Mouse (Mus musculus) lung, embryonic 14.5 days (tissue): Measurements from ENCODE around the gene Cog7. TPM values are rescaled to one million over a fixed set of nuclear protein-coding genes. Genes with fewer than 3 reads are reported as not detected.
A peak's percentile ranks its signal among the peaks of the same experiment; 100 is the strongest.

ENCODE experiments used
- ATAC-seq: fragments of 200-750 bp; cut with Nextera tagmentation; 2 replicates; pipeline ENCODE4 v1.8.0; 2017; ENCODE audit warnings: mild to moderate bottlenecking, moderate TSS enrichment, moderate library complexity; ENCODE audit not compliant: insufficient read depth
- DNase-seq: peaks from one replicate; pipeline ENCODE4 v3.0.0-alpha.2; 2015
- H3K27ac ChIP-seq: fragments of 300-500 bp; sonication (generic); 2 replicates; pipeline ENCODE4 v1.5.1; 2014; ENCODE audit warnings: low read depth, mild to moderate bottlenecking, moderate library complexity
- H3K27me3 ChIP-seq: fragments of 300-500 bp; sonication (generic); 2 replicates; pipeline ENCODE4 v1.6.1; 2014; ENCODE audit warnings: low read length, control low read depth; ENCODE audit not compliant: insufficient read depth
- H3K36me3 ChIP-seq: fragments of 300-500 bp; sonication (generic); 2 replicates; pipeline ENCODE4 v1.6.1; 2014; ENCODE audit warnings: control low read depth; ENCODE audit not compliant: insufficient read depth
- H3K4me1 ChIP-seq: fragments of 300-500 bp; sonication (generic); 2 replicates; pipeline ENCODE4 v1.6.1; 2014; ENCODE audit warnings: antibody characterized with exemption, control low read depth; ENCODE audit not compliant: insufficient read depth
- H3K4me2 ChIP-seq: fragments of 300-500 bp; sonication (generic); 2 replicates; pipeline ENCODE4 v1.6.1; 2014; ENCODE audit warnings: mild to moderate bottlenecking
- H3K4me3 ChIP-seq: fragments of 300-500 bp; sonication (generic); 2 replicates; pipeline ENCODE4 v1.5.1; 2014; ENCODE audit warnings: low read depth, low read length
- H3K9ac ChIP-seq: fragments of 300-500 bp; sonication (generic); 2 replicates; pipeline ENCODE4 v1.6.1; 2014
- H3K9me3 ChIP-seq: fragments of 300-500 bp; sonication (generic); 2 replicates; pipeline ENCODE4 v1.6.1; 2016; ENCODE audit warnings: low read depth, low read length, control low read depth
- CTCF ChIP-seq: IDR thresholded peaks from 2 replicates; pipeline ENCODE4 v1.5.1; 2016; ENCODE audit warnings: antibody characterized with exemption, low read depth
- WGBS: fragments of 180-500 bp; shearing (Covaris S2); extraction: QIAGEN DNeasy Blood & Tissue Kit; methylation state at CpG from one replicate; pipeline ENCODE4 v1.1.7; 2014; 5-methylcytosine and 5-hydroxymethylcytosine counted together
- polyA plus RNA-seq: library from polyadenylated mRNA; unstranded; fragments of >200 nt; fragmentation: Nextera tagmentation; extraction: Ambion mirVana; gene quantifications from 2 replicates; pipeline ENCODE4 v1.2.1, GENCODE M21; 2014

The Cog7 gene
- polyA plus RNA-seq, 1 experiment from 2014 or later, result 23.1 TPM

DNA sequence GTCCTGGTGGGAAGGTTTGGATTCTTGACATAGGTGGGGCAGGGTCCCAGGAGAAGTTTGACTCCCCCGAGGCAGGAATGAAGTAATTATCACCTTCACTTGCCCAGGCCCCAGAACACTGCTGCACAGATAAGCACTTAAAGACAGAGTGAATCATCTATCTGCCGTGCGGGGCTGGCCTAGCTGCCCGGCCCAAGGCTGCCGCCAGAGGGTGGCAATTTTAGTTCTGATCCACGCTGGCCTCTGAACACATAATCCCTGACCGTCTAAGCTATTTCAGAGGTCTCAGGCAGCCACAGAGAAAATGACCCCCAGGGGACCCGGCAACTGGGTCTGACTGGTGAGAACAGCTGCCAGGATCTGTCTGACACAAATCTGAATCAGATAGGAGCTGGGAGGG, 33.6 kb upstream of the Cog7 start:
- Histone ChIP-seq H3K9ac (no peak overlapping the region), H3K4me1 (peaks cover 27% of the 10 kb centered on the region), H3K27ac (no peak overlapping the region), H3K9me3 (no peaks in the 10 kb centered on the region), H3K4me2 (peak overlapping the region; percentile 21; the same call in 1 of the 2 replicates), H3K27me3 (no peaks in the 10 kb centered on the region), H3K36me3 (peaks cover 24% of the 10 kb centered on the region), H3K4me3 (no peak overlapping the region)
- TF ChIP-seq CTCF, result peak; percentile 37; the same call in 1 of the 2 replicates
- peak; percentile 50 for ATAC-seq
- DNase-seq, result peak; percentile 38
- 26% methylated on average over 8 of the region's 8 CpGs for WGBS

GRCm38 (mm10) chr7:122012949-122013348, 31.4 kb upstream of the Cog7 start:
- Histone ChIP-seq H3K36me3 (peaks cover 40% of the 10 kb centered on the region), H3K4me2 (no peak overlapping the region)

DNA sequence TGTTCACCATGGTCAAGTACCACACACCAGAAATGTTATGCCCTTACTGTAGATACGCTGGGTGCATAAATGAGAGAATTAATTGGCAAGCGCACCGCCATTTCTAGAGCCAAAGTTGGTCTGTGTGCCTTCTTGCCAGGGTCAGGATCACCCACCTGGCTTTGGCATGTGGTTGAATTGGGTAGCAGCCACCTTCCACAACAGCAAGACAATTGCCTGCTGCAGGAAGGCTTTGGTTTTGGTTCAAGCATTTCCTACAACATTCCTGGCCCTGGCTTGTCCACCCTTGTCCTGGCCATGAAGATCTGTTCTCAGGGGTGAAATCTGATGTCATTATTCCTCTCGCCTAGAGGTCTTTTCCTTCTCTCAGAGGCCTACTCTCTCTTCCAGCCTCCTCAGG, 30.9 kb upstream of the Cog7 start:
- H3K36me3 ChIP-seq, result peaks cover 46% of the 10 kb centered on the region
- no peak overlapping the region for H3K9ac ChIP-seq
- no peak for DNase-seq
- no peak for ATAC-seq
- no peak overlapping the region for H3K27ac ChIP-seq
- H3K4me2 ChIP-seq, result no peak overlapping the region
- peaks cover 9% of the 10 kb centered on the region; the same call in 1 of the 2 replicates for H3K4me1 ChIP-seq
- no peak for TF ChIP-seq CTCF
- WGBS, result 95% methylated on average over 4 of the region's 4 CpGs
- no peaks in the 10 kb centered on the region for H3K27me3 ChIP-seq
- no peaks in the 10 kb centered on the region for H3K9me3 ChIP-seq
- H3K4me3 ChIP-seq, result no peak overlapping the region

More at GRCm38 (mm10) chr7:122012949-122013348, 31.4 kb upstream of the Cog7 start:
- 71% methylated on average over 10 of the region's 10 CpGs for WGBS
- Histone ChIP-seq H3K4me1 (peaks cover 9% of the 10 kb centered on the region; the same call in 1 of the 2 replicates), H3K9me3 (no peaks in the 10 kb centered on the region), H3K27me3 (no peaks in the 10 kb centered on the region), H3K4me3 (no peak overlapping the region), H3K9ac (no peak overlapping the region), H3K27ac (no peak overlapping the region)
- ATAC-seq, result no peak
- DNase-seq, result no peak
- no peak for TF ChIP-seq CTCF

DNA sequence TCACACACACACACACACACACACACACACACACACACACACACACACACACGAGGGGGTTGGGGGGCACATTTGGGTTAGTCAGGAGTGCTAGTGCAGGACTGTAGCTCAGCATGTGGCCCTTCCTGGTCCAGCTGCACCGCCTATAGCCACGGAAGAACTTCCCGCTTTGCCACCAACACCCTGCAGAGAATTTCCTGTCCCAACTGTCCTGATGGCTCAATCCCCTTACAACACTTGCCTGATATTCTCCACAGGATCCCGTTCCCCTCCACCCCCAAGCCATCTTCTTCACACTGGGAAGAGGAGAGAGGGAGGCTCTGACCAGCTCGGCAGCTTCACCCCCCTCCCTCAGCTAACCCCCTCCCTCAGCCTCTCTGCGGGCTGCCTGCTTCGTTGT, 18.9 kb upstream of the Cog7 start:
- DNase-seq, result no peak
- no peak for TF ChIP-seq CTCF
- peaks cover 90% of the 10 kb centered on the region for H3K36me3 ChIP-seq

DNA sequence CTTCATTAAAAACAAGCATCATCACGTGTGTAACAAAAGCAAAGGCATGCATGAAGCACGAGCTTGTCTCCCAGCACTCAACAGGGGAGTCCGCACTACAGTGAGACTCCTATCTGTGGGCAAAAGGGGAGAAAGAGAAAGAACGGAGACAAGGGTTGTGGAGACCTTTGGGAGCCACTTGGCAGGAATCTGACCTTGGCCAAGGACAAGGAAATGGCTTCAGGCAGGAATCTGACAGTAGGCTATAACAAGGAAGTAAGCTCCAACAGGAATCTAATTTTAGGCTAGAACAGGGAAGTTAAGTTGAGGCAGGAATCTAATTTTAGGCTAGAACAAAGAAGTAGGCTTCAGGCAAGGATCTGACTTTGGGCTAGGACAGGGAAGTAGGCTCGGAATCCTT, 14.4 kb upstream of the Cog7 start:
- H3K36me3 ChIP-seq, result peaks cover 87% of the 10 kb centered on the region
- no peaks in the 10 kb centered on the region for H3K4me1 ChIP-seq
- H3K9ac ChIP-seq, result no peak overlapping the region
- no peak for TF ChIP-seq CTCF
- no peaks in the 10 kb centered on the region for H3K9me3 ChIP-seq
- H3K27ac ChIP-seq, result no peak overlapping the region
- 89% methylated on average over 5 of the region's 5 CpGs for WGBS
- H3K4me2 ChIP-seq, result no peak overlapping the region
- H3K27me3 ChIP-seq, result no peaks in the 10 kb centered on the region
- no peak for DNase-seq
- H3K4me3 ChIP-seq, result no peak overlapping the region
- no peak for ATAC-seq

More for the DNA sequence above, 18.9 kb upstream of the Cog7 start:
- no peaks in the 10 kb centered on the region for H3K9me3 ChIP-seq
- H3K27me3 ChIP-seq, result no peaks in the 10 kb centered on the region
- no peaks in the 10 kb centered on the region for H3K4me1 ChIP-seq
- WGBS, result 72% methylated on average over 8 of the region's 8 CpGs
- H3K27ac ChIP-seq, result no peak overlapping the region
- H3K4me2 ChIP-seq, result no peak overlapping the region
- H3K9ac ChIP-seq, result no peak overlapping the region
- ATAC-seq, result no peak
- no peak overlapping the region for H3K4me3 ChIP-seq

- DNase-seq, result peak; percentile 81
- no peak overlapping the region for H3K4me2 ChIP-seq
- H3K4me3 ChIP-seq, result no peak overlapping the region
- H3K9me3 ChIP-seq, result no peaks in the 10 kb centered on the region
- ATAC-seq, result no peak
- peaks cover 34% of the 10 kb centered on the region for H3K36me3 ChIP-seq
- WGBS, result 52% methylated on average over 4 of the region's 4 CpGs
- H3K9ac ChIP-seq, result no peak overlapping the region
- no peak overlapping the region for H3K27ac ChIP-seq
- peak; percentile 81 for TF ChIP-seq CTCF
- no peaks in the 10 kb centered on the region for H3K27me3 ChIP-seq
- no peaks in the 10 kb centered on the region for H3K4me1 ChIP-seq
Observed at GRCm38 (mm10) chr7:121975031-121975430, 6.5 kb downstream of the Cog7 start.

- H3K27ac ChIP-seq, result no peak overlapping the region
- no peak for TF ChIP-seq CTCF
- no peak overlapping the region for H3K4me2 ChIP-seq
- no peak for ATAC-seq
- H3K9ac ChIP-seq, result no peak overlapping the region
- H3K9me3 ChIP-seq, result no peaks in the 10 kb centered on the region
- H3K4me3 ChIP-seq, result no peak overlapping the region
- WGBS, result 82% methylated on average over 3 of the region's 3 CpGs
- H3K4me1 ChIP-seq, result no peaks in the 10 kb centered on the region
- peaks cover 42% of the 10 kb centered on the region for H3K36me3 ChIP-seq
- no peaks in the 10 kb centered on the region for H3K27me3 ChIP-seq
- DNase-seq, result no peak
Observed at GRCm38 (mm10) chr7:121971698-121972097, 9.8 kb downstream of the Cog7 start.

- 75% methylated on average over 9 of the region's 9 CpGs for WGBS
- Histone ChIP-seq H3K27me3 (no peaks in the 10 kb centered on the region), H3K4me1 (no peaks in the 10 kb centered on the region), H3K9me3 (no peaks in the 10 kb centered on the region), H3K4me2 (no peak overlapping the region), H3K36me3 (peaks cover 35% of the 10 kb centered on the region; the same call in 1 of the 2 replicates), H3K4me3 (no peak overlapping the region), H3K9ac (no peak overlapping the region), H3K27ac (no peak overlapping the region)
- ATAC-seq (no peak), DNase-seq (no peak)
- no peak for TF ChIP-seq CTCF
Observed at GRCm38 (mm10) chr7:121970250-121970649, 11.3 kb downstream of the Cog7 start.
